Mouse (Mus musculus) layer of hippocampus, postnatal 14 days (tissue): ENCODE measurements at regions not wholly inside any gene's neighbourhood (a gene's known extent, or its start where the extent isn't known, plus 50 kb on each side); places are given as distances from the start of the nearest gene placed in this dataset.

Experiments
- DNase-seq, 2 experiments: peaks; one replicate each; pipeline ENCODE4 v3.0.0; 2021 to 2022; ENCODE audit warnings: low spot score in 2 of 2, mixed read lengths in 1 of 2

GRCm38 (mm10) chr1:60823006-60823665 is 63.7 kb upstream of the Ctla4 start:
- peak; percentile 40 to 61 for DNase-seq

- DNase-seq: no peak
Observed at GRCm38 (mm10) chr1:60824218-60825125, 62.3 kb upstream of the Ctla4 start.

- no peak for DNase-seq
Observed at GRCm38 (mm10) chr1:60825256-60826186, 61.3 kb upstream of the Ctla4 start.

- DNase-seq: no peak
Observed at GRCm38 (mm10) chr1:60826981-60827380, 59.8 kb upstream of the Ctla4 start.

GRCm38 (mm10) chr1:60828152-60828551 is 58.6 kb upstream of the Ctla4 start:
- no peak for DNase-seq

GRCm38 (mm10) chr1:60829849-60830248 is 57.0 kb upstream of the Ctla4 start:
- DNase-seq: no peak

GRCm38 (mm10) chr1:60833668-60834067 is 53.1 kb upstream of the Ctla4 start:
- no peak for DNase-seq
